Mouse (Mus musculus) heart, postnatal 36 days (tissue): ENCODE measurements at regions not wholly inside any gene's neighbourhood (a gene's known extent, or its start where the extent isn't known, plus 50 kb on each side); places are given as distances from the start of the nearest gene placed in this dataset.

Source experiments
- DNase-seq, 2 experiments: peaks; one replicate each; pipeline ENCODE4 v3.0.0; 2021 to 2022
- intact Hi-C: fragments of 180-260 bp; cut with DNase I; formaldehyde crosslinking; loops from one replicate; pipeline ENCODE4 v1.15.1; 2025

GRCm38 (mm10) chr13:5202736-5203135 is 593.8 kb upstream of the Akr1e1 start:
- no peak for DNase-seq
- intact Hi-C loops: no loop called here

GRCm38 (mm10) chr13:5204143-5204542 is 595.2 kb upstream of the Akr1e1 start:
- intact Hi-C loops: no loop called here
- DNase-seq: no peak

GRCm38 (mm10) chr13:5211659-5212058 is 602.7 kb upstream of the Akr1e1 start:
- no peak for DNase-seq
- intact Hi-C loops: no loop called here

- intact Hi-C loops: no loop called here
- DNase-seq: no peak
Observed at GRCm38 (mm10) chr13:5229476-5229875, 620.5 kb upstream of the Akr1e1 start.

GRCm38 (mm10) chr13:5234232-5234631 is 625.3 kb upstream of the Akr1e1 start:
- intact Hi-C loops: no loop called here
- no peak for DNase-seq

GRCm38 (mm10) chr13:5235391-5235790 is 625.9 kb upstream of the Klf6 start:
- no peak for DNase-seq
- intact Hi-C loops: no loop called here

GRCm38 (mm10) chr13:5240541-5240940 is 620.7 kb upstream of the Klf6 start:
- intact Hi-C loops: no loop called here
- no peak for DNase-seq

- DNase-seq: no peak
- intact Hi-C loops: no loop called here
Observed at GRCm38 (mm10) chr13:5242782-5243181, 618.5 kb upstream of the Klf6 start.

GRCm38 (mm10) chr13:5248671-5249391 is 612.5 kb upstream of the Klf6 start:
- no peak for DNase-seq
- intact Hi-C loops: no loop called here

GRCm38 (mm10) chr13:5257891-5258660 is 603.2 kb upstream of the Klf6 start:
- intact Hi-C loops: loop anchor here (10.0 kb wide), 1 partner anchor 593 kb away; no protein-coding TSS in a partner anchor
- DNase-seq: no peak

- intact Hi-C loops: loop anchor here (1.0 to 10.0 kb wide), 2 partner anchors 333 to 595 kb away; no protein-coding TSS in a partner anchor
- no peak for DNase-seq
Observed at GRCm38 (mm10) chr13:5259760-5260159, 601.5 kb upstream of the Klf6 start.

- intact Hi-C loops: no loop called here
- no peak for DNase-seq
Observed at GRCm38 (mm10) chr13:5272506-5273192, 588.6 kb upstream of the Klf6 start.

GRCm38 (mm10) chr13:5276564-5276963 is 584.7 kb upstream of the Klf6 start:
- no peak for DNase-seq
- intact Hi-C loops: no loop called here

GRCm38 (mm10) chr13:5289753-5290449 is 571.4 kb upstream of the Klf6 start:
- intact Hi-C loops: no loop called here
- DNase-seq: no peak

- intact Hi-C loops: loop anchor here (5.0 kb wide), 1 partner anchor 530 kb away; no protein-coding TSS in a partner anchor
- DNase-seq: peak; percentile 9 to 22
Observed at GRCm38 (mm10) chr13:5302141-5302540, 559.1 kb upstream of the Klf6 start.

GRCm38 (mm10) chr13:5306688-5307087 is 554.6 kb upstream of the Klf6 start:
- intact Hi-C loops: loop anchor here (5.0 kb wide), 1 partner anchor 556 kb away; the partner anchor contains the start of gene Klf6

GRCm38 (mm10) chr13:5313297-5313696 is 548.0 kb upstream of the Klf6 start:
- intact Hi-C loops: loop anchor here (10.0 kb wide), 1 partner anchor 648 kb away; no protein-coding TSS in a partner anchor
- no peak for DNase-seq

More at GRCm38 (mm10) chr13:5306688-5307087, 554.6 kb upstream of the Klf6 start:
- no peak for DNase-seq

GRCm38 (mm10) chr13:5315011-5315410 is 546.3 kb upstream of the Klf6 start:
- DNase-seq: peak in 1 of 2 experiments; percentile 8
- intact Hi-C loops: loop anchor here (5.0 to 10.0 kb wide), 2 partner anchors 117 to 650 kb away; no protein-coding TSS in a partner anchor

GRCm38 (mm10) chr13:5317941-5318856 is 543.1 kb upstream of the Klf6 start:
- DNase-seq: no peak
- intact Hi-C loops: loop anchor here (5.0 to 10.0 kb wide), 2 partner anchors 114 to 653 kb away; no protein-coding TSS in a partner anchor
